Mouse (Mus musculus): ENCODE results near the gene Tmem94. TPM values are rescaled to one million over a fixed set of nuclear protein-coding genes. Genes with fewer than 3 reads are reported as not detected.

The Tmem94 gene
- polyA plus RNA-seq, 1 experiment = 29.2 TPM

GRCm38 (mm10) chr11:115807306-115807705 lies 42.1 kb downstream of the Tmem94 start:
- no peak overlapping the region for H3K27ac ChIP-seq (ENCODE audit: insufficient read depth, low read length)

GRCm38 (mm10) chr11:115807971-115808370 lies 42.7 kb downstream of the Tmem94 start:
- Histone ChIP-seq H3K36me3 (ENCODE audit: control insufficient read depth, insufficient read depth, low read length, poor library complexity, severe bottlenecking) (no peaks in the 10 kb centered on the region; the same call in 1 of the 2 replicates), H3K9me3 (replicated peaks; ENCODE audit: control insufficient read depth, insufficient read depth, low read length, poor library complexity, severe bottlenecking) (no peaks in the 10 kb centered on the region), H3K27ac (ENCODE audit: insufficient read depth, low read length) (no peak overlapping the region), H3K4me1 (ENCODE audit: control insufficient read depth, insufficient read depth, low read length) (peaks cover 2% of the 10 kb centered on the region), H3K4me3 (ENCODE audit: low read depth, low read length) (no peak overlapping the region), H3K27me3 (ENCODE audit: control insufficient read depth, insufficient read depth, low read length, poor library complexity, severe bottlenecking) (no peaks in the 10 kb centered on the region), H3K9ac (ENCODE audit: low read depth, poor library complexity, severe bottlenecking) (no peak overlapping the region)
- no peak for TF ChIP-seq EP300 (IDR thresholded peaks at IDR 0.05; ENCODE audit: insufficient read depth, low read depth, low read length)
- no peak for TF ChIP-seq POLR2A (IDR thresholded peaks at IDR 0.05; ENCODE audit: insufficient read depth, low read length)
- TF ChIP-seq CTCF (IDR thresholded peaks at IDR 0.05; ENCODE audit: low read depth, low read length) = no peak

More at GRCm38 (mm10) chr11:115807306-115807705, 42.1 kb downstream of the Tmem94 start:
- Histone ChIP-seq H3K36me3 (ENCODE audit: control insufficient read depth, insufficient read depth, low read length, poor library complexity, severe bottlenecking) (no peaks in the 10 kb centered on the region; the same call in 1 of the 2 replicates), H3K9ac (ENCODE audit: low read depth, poor library complexity, severe bottlenecking) (no peak overlapping the region), H3K9me3 (replicated peaks; ENCODE audit: control insufficient read depth, insufficient read depth, low read length, poor library complexity, severe bottlenecking) (no peaks in the 10 kb centered on the region), H3K27me3 (ENCODE audit: control insufficient read depth, insufficient read depth, low read length, poor library complexity, severe bottlenecking) (no peaks in the 10 kb centered on the region), H3K4me1 (ENCODE audit: control insufficient read depth, insufficient read depth, low read length) (peaks cover 2% of the 10 kb centered on the region), H3K4me3 (ENCODE audit: low read depth, low read length) (no peak overlapping the region)
- no peak for TF ChIP-seq CTCF (IDR thresholded peaks at IDR 0.05; ENCODE audit: low read depth, low read length)
- TF ChIP-seq POLR2A (IDR thresholded peaks at IDR 0.05; ENCODE audit: insufficient read depth, low read length) = no peak
- no peak for TF ChIP-seq EP300 (IDR thresholded peaks at IDR 0.05; ENCODE audit: insufficient read depth, low read depth, low read length)

- no peak overlapping the region for H3K9ac ChIP-seq (ENCODE audit: low read depth, poor library complexity, severe bottlenecking)
- no peak overlapping the region for H3K4me3 ChIP-seq (ENCODE audit: low read depth, low read length)
- H3K9me3 ChIP-seq (replicated peaks; ENCODE audit: control insufficient read depth, insufficient read depth, low read length, poor library complexity, severe bottlenecking) = no peaks in the 10 kb centered on the region
- H3K27ac ChIP-seq (ENCODE audit: insufficient read depth, low read length) = no peak overlapping the region
- TF ChIP-seq EP300 (IDR thresholded peaks at IDR 0.05; ENCODE audit: insufficient read depth, low read depth, low read length) (no peak), CTCF (IDR thresholded peaks at IDR 0.05; ENCODE audit: low read depth, low read length) (no peak), POLR2A (IDR thresholded peaks at IDR 0.05; ENCODE audit: insufficient read depth, low read length) (no peak)
- H3K4me1 ChIP-seq (ENCODE audit: control insufficient read depth, insufficient read depth, low read length) = peaks cover 2% of the 10 kb centered on the region
- H3K27me3 ChIP-seq (ENCODE audit: control insufficient read depth, insufficient read depth, low read length, poor library complexity, severe bottlenecking) = no peaks in the 10 kb centered on the region
- no peaks in the 10 kb centered on the region; the same call in 1 of the 2 replicates for H3K36me3 ChIP-seq (ENCODE audit: control insufficient read depth, insufficient read depth, low read length, poor library complexity, severe bottlenecking)
Measured at GRCm38 (mm10) chr11:115808696-115809310, 43.6 kb downstream of the Tmem94 start.

- H3K27ac ChIP-seq (ENCODE audit: insufficient read depth, low read length) = no peak overlapping the region
- peaks cover 2% of the 10 kb centered on the region for H3K4me1 ChIP-seq (ENCODE audit: control insufficient read depth, insufficient read depth, low read length)
- no peak for TF ChIP-seq POLR2A (IDR thresholded peaks at IDR 0.05; ENCODE audit: insufficient read depth, low read length)
- TF ChIP-seq EP300 (IDR thresholded peaks at IDR 0.05; ENCODE audit: insufficient read depth, low read depth, low read length) = no peak
- TF ChIP-seq CTCF (IDR thresholded peaks at IDR 0.05; ENCODE audit: low read depth, low read length) = no peak
- no peak overlapping the region for H3K9ac ChIP-seq (ENCODE audit: low read depth, poor library complexity, severe bottlenecking)
- no peak overlapping the region for H3K4me3 ChIP-seq (ENCODE audit: low read depth, low read length)
- H3K36me3 ChIP-seq (ENCODE audit: control insufficient read depth, insufficient read depth, low read length, poor library complexity, severe bottlenecking) = no peaks in the 10 kb centered on the region; the same call in 1 of the 2 replicates
- no peaks in the 10 kb centered on the region for H3K27me3 ChIP-seq (ENCODE audit: control insufficient read depth, insufficient read depth, low read length, poor library complexity, severe bottlenecking)
- no peaks in the 10 kb centered on the region for H3K9me3 ChIP-seq (replicated peaks; ENCODE audit: control insufficient read depth, insufficient read depth, low read length, poor library complexity, severe bottlenecking)
Measured at GRCm38 (mm10) chr11:115809311-115809781, 44.1 kb downstream of the Tmem94 start.

- TF ChIP-seq POLR2A (IDR thresholded peaks at IDR 0.05; ENCODE audit: insufficient read depth, low read length) = no peak
- no peak for TF ChIP-seq EP300 (IDR thresholded peaks at IDR 0.05; ENCODE audit: insufficient read depth, low read depth, low read length)
- no peak for TF ChIP-seq CTCF (IDR thresholded peaks at IDR 0.05; ENCODE audit: low read depth, low read length)
- Histone ChIP-seq H3K4me3 (ENCODE audit: low read depth, low read length) (no peak overlapping the region), H3K9ac (ENCODE audit: low read depth, poor library complexity, severe bottlenecking) (no peak overlapping the region), H3K4me1 (ENCODE audit: control insufficient read depth, insufficient read depth, low read length) (peaks cover 2% of the 10 kb centered on the region), H3K36me3 (ENCODE audit: control insufficient read depth, insufficient read depth, low read length, poor library complexity, severe bottlenecking) (no peaks in the 10 kb centered on the region; the same call in 1 of the 2 replicates), H3K9me3 (replicated peaks; ENCODE audit: control insufficient read depth, insufficient read depth, low read length, poor library complexity, severe bottlenecking) (no peaks in the 10 kb centered on the region), H3K27ac (ENCODE audit: insufficient read depth, low read length) (no peak overlapping the region), H3K27me3 (ENCODE audit: control insufficient read depth, insufficient read depth, low read length, poor library complexity, severe bottlenecking) (no peaks in the 10 kb centered on the region)
Measured at GRCm38 (mm10) chr11:115810377-115810776, 45.1 kb downstream of the Tmem94 start.

GRCm38 (mm10) chr11:115811381-115812093 lies 46.3 kb downstream of the Tmem94 start:
- TF ChIP-seq CTCF (IDR thresholded peaks at IDR 0.05; ENCODE audit: low read depth, low read length) (no peak), EP300 (IDR thresholded peaks at IDR 0.05; ENCODE audit: insufficient read depth, low read depth, low read length) (no peak), POLR2A (IDR thresholded peaks at IDR 0.05; ENCODE audit: insufficient read depth, low read length) (no peak)
- no peaks in the 10 kb centered on the region for H3K27me3 ChIP-seq (ENCODE audit: control insufficient read depth, insufficient read depth, low read length, poor library complexity, severe bottlenecking)
- H3K36me3 ChIP-seq (ENCODE audit: control insufficient read depth, insufficient read depth, low read length, poor library complexity, severe bottlenecking) = peaks cover 2% of the 10 kb centered on the region; the same call in 1 of the 2 replicates
- peaks cover 2% of the 10 kb centered on the region for H3K4me1 ChIP-seq (ENCODE audit: control insufficient read depth, insufficient read depth, low read length)
- H3K4me3 ChIP-seq (ENCODE audit: low read depth, low read length) = no peak overlapping the region
- H3K9ac ChIP-seq (ENCODE audit: low read depth, poor library complexity, severe bottlenecking) = no peak overlapping the region
- H3K27ac ChIP-seq (ENCODE audit: insufficient read depth, low read length) = no peak overlapping the region
- H3K9me3 ChIP-seq (replicated peaks; ENCODE audit: control insufficient read depth, insufficient read depth, low read length, poor library complexity, severe bottlenecking) = no peaks in the 10 kb centered on the region

Measured in ES-Bruce4 (cell line).